Mouse (Mus musculus) liver, adult 2 months (tissue): Measurements from ENCODE around the gene Srrm2.

Experiments used
- CTCF ChIP-seq: fragments of 200-500 bp; IDR thresholded peaks from 2 replicates; pipeline ENCODE4 v1.5.1; 2011; ENCODE audit warnings: low read depth, low read length, control low read depth
- POLR2A ChIP-seq: fragments of 200-500 bp; IDR thresholded peaks from 2 replicates; pipeline ENCODE4 v1.6.1; 2011; ENCODE audit warnings: low read length, control low read depth; ENCODE audit not compliant: insufficient read depth; ENCODE audit errors: extremely low read depth

DNA sequence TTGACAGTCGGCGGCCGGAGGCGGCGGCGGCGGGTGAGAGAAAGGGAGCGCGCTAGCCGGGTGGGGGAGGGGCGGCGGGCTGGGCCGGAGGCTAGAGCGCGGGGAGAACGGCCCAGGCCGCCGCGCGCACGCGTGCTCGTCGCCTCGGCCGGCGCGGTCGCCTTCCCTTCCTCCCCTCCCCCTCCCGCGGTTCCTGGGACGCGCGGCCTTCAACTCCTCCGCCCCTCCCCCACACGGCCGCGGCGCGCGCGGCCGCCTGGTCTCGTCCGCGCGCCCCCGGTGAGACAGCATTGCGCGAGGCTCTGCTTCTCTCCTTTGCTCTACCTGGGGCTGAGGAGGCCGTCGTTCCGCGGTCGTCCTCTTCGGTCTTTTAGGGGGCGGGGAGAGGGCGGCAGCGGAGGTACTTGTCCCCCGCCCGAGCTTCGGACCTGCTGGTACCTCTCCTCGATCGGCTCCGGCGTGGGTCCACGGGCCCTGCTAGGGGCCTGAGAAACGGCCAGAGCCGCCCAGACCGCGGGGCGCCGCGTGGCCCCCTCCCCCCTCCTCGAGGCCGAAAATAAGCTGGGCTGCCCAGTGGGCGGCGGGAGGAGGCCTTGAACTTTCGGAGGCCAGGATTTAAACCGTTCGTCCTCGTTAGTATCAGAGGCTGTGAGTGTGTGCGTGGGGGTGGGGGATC lies 13.2 kb downstream of the Srrm2 start:
- no peak for TF ChIP-seq CTCF
- TF ChIP-seq POLR2A = no peak
